Mouse (Mus musculus) c-Kit-negative CD71-positive TER-119-positive erythroid progenitor cells, embryonic 14.5 days (primary cell): ENCODE data around the gene Aebp1.

ENCODE experiments used
- DNase-seq: peaks from one replicate; pipeline ENCODE4 v3.0.0-alpha.2; 2013; ENCODE audit warnings: low read depth, low spot score

Aebp1 gene

GRCm38 (mm10) chr11:5893807-5894206 lies 32.1 kb downstream of the Aebp1 start:
- DNase-seq = no peak

DNA sequence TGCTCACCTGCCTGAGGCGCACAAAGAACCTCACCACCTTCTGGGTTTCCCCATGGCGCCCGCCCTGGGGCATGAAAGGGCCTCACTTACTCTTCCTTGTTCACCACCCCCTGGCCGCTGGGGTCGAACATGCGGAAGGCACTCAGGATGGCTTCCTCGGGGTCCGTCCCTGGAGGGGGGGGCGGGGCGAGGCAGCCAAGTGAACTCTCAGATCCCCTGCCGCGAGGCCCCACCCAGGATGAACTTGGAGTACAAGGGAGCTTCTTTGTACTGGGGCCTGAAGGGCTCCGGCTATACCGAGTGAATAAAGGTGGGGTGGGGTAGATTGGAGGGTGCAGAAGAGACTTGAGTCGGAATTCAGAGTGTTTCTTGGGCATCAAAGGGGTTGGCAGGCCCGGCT lies 35.5 kb downstream of the Aebp1 start:
- no peak for DNase-seq

DNA sequence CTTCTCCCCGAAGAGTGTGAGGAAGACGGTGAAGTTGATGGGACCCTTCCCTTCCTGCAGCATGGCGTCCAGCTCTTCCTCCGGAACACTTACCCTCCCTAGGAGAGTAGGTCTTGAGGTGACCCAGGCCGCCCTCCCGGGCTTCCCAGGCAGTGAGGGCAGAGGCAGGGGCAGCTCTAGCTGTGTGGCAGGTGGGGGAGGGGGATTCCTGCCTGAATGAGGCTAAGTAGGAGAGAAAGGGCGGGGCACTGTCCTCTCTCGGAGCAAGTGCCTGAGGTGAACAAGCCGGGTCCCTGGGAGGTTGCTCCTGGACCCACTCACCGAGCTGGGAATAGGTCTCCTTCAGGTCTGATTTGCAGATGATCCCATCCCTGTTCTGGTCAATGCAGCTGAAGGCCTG lies 36.1 kb downstream of the Aebp1 start:
- DNase-seq = no peak

DNA sequence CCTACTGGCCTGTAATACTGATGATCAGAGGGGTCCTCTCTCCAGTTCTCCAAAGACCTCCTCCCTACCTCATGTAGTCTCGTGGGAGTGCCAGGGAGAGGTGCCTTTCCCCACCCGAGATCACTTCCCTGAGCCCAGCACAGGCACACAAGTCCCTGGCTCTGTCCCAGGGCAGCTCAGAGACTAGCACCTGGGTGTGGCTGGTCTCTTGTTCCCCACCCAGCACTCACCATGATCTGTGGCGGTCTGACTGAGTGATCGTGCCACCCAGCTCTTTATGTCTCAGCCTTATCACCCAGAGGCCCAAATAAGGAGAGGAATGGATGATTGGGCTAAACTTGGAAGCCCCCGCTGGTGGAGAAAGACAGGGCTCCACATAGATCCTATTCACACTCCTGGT lies 36.8 kb downstream of the Aebp1 start, which contains the start of gene Myl7:
Myl7 (minus strand) TSS at position 252 of the 400 bp plus-strand sequence.
- DNase-seq = no peak

GRCm38 (mm10) chr11:5899286-5899685 lies 37.5 kb downstream of the Aebp1 start:
- no peak for DNase-seq

GRCm38 (mm10) chr11:5901320-5901719 lies 39.6 kb downstream of the Aebp1 start:
- no peak for DNase-seq

GRCm38 (mm10) chr11:5901950-5902349 lies 40.2 kb downstream of the Aebp1 start:
- DNase-seq = no peak

GRCm38 (mm10) chr11:5902390-5902789 lies 40.6 kb downstream of the Aebp1 start:
- DNase-seq = no peak

DNA sequence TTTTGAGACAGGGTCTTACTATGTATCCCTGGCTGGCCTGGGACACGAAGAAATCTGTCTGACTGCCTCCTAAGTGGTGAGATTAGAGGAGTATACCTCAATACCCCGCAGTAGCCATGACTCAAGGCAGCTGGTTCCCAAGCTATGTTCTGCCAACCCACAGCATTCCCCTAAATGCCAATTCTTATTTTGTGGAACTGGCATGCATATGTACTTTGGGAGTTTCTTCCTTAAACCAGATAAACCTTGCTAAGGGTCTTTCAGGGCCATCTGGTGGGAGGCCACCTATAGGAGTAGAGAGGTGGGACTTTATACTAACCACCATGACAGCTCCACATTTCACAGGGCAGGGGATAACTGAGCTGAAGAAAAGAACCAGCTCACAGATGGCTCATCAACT lies 42.1 kb downstream of the Aebp1 start:
- DNase-seq = no peak

DNA sequence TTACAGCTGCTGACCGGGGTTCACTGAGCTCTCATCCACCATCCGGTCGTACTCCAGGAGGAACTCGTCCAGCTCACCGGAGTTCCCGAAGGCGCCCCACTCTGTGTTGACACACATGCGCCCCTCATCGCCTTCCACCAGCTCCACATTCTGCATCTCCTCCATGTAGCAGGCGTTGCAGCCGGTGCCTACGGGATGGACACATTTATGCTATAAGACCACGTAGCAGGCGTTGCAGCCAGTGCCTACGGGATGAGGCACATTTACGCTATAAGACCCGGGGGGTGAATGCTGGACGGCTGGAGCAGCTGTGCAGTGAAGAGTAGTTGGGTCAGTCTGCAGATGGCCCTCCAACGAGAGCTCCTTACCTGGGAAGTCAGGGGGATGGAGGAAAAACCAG lies 42.6 kb downstream of the Aebp1 start:
- DNase-seq = no peak

DNA sequence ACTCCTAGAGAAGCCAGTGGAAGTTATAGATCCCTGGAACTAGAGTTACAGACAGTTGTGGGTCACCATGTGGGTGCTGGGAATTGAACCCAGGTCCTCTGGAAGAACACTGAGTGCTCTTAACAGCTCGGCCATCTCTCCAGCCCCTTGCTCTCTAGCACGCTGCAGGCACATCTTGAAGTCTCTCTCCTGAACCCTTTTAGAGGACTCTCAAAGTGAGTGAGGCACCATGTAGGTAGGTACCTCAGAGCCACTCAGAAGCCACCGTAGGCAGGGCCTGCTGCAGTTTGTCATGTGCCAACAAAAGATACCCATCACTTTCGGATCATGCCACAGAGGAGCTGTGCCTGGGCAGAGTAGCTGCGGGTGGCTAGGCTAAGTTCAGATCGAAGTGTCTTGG lies 43.1 kb downstream of the Aebp1 start:
- DNase-seq = no peak

DNA sequence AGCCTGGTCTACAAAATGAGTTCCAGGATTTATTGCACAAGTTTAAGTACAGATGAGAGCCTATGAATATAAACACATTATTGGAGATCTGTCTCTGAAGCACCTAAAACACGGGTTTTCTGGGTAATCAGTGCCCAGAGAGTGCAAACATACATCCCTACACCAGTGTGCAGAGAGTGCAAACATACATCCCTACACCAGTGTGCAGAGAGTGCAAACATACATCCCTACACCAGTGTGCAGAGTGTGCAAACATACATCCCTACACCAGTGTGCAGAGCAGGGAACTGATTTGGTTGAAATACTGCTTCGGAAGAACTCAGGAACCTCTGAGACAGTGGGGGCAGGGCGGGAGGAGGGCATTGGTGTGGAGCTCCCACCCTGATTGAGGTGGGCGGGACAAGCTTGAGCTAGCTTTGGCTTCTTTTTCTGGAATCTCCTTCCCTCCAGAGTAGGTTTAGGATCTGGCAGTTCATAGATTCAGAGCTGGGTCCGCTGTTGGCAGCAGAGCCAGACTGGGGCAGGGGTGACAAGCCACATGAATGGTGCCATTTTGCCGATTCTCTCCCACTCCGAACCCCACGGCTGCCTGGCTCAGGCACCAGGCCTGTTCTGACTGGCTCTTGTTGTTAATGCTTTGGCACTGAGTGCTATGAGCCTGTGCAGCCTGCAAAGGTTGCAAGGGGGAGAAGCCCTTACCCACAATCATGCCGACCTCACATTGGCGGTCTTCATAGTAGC lies 44.2 kb downstream of the Aebp1 start:
- DNase-seq = no peak

GRCm38 (mm10) chr11:5907096-5907495 lies 45.3 kb downstream of the Aebp1 start:
- no peak for DNase-seq

- DNase-seq = no peak
These were observed 46.9 kb downstream of the Aebp1 start for GRCm38 (mm10) chr11:5908642-5909041.

DNA sequence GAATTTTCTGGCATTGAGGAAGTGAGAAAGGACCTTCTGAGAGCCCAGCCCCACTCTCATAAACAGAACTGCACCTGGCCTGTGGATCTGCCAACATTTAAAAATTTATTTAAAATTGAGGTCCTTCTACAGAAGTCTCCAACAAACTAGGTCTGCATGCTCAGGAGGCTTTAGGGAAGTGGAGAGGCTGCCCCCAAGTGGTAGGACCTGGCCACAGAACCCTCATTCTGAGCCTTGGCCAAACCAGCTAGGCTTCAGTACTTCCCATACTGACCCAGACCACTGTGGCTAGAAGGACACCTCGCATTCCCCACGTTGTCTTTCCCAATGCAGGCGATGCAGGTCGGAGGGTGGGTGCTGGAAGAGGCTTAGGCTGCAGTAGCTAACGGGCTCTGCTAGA lies 50.9 kb downstream of the Aebp1 start:
- no peak for DNase-seq

- no peak for DNase-seq
These were observed 51.5 kb downstream of the Aebp1 start for GRCm38 (mm10) chr11:5913256-5913655.

- DNase-seq = no peak
These were observed 52.2 kb downstream of the Aebp1 start for GRCm38 (mm10) chr11:5913936-5914335.

DNA sequence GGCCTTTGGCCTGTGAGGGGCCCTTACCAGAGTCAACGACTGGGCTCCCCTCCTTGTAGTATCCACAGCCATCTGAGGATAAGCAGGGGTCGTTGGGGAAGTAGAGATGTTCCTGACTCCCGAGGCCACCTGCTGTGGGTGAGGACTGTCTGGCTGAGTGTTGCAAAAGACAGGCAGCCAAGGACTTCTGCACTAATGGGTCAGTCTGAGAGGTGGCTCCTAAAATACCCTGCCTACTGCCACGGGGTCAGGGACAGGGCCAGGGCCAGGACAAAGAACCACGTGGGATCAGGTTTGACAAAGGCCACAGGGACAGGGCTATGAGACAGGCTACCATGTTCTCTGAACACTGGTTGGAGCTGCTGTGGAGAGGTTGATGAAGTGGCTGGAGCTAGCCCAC lies 53.2 kb downstream of the Aebp1 start:
- no peak for DNase-seq

GRCm38 (mm10) chr11:5915429-5916177 lies 53.9 kb downstream of the Aebp1 start:
- no peak for DNase-seq

- no peak for DNase-seq
These were observed 54.4 kb downstream of the Aebp1 start for GRCm38 (mm10) chr11:5916178-5916548.

- no peak for DNase-seq
These were observed 56.4 kb downstream of the Aebp1 start for GRCm38 (mm10) chr11:5918111-5918510.

GRCm38 (mm10) chr11:5919606-5920005 lies 57.9 kb downstream of the Aebp1 start:
- no peak for DNase-seq

GRCm38 (mm10) chr11:5920323-5920960 lies 58.7 kb downstream of the Aebp1 start:
- no peak for DNase-seq
